Mouse (Mus musculus) cerebellum, adult 2 months (tissue): Measurements from ENCODE around the gene Lrmda.

Experiments used
- CTCF ChIP-seq: fragments of 200-500 bp; IDR thresholded peaks from 2 replicates; pipeline ENCODE4 v1.5.1; 2011; ENCODE audit warnings: low read depth, mild to moderate bottlenecking, control low read depth, low read length, moderate library complexity, borderline replicate concordance; ENCODE audit not compliant: insufficient read depth
- POLR2A ChIP-seq: fragments of 200-500 bp; IDR thresholded peaks from 2 replicates; pipeline ENCODE4 v1.6.1; 2011; ENCODE audit warnings: low read length, control low read depth, borderline replicate concordance; ENCODE audit not compliant: insufficient read depth

GRCm38 (mm10) chr14:22589503-22590215, 570.1 kb downstream of the Lrmda start:
- no peak for TF ChIP-seq CTCF
- TF ChIP-seq POLR2A, result no peak
